Mouse (Mus musculus) testis, postnatal 10 days (tissue): ENCODE measurements around the gene Rrm1.
"Not testable (repeated sequence)": the region's sequence is repeated elsewhere in the genome, so short reads cannot be mapped to it uniquely, and the experiment has no call there.

Source experiments
- DNase-seq: peaks from one replicate; pipeline ENCODE4 v3.0.0; 2021; ENCODE audit warnings: low spot score

Gene Rrm1

GRCm38 (mm10) chr7:102441657-102442391 is at the start of gene Rrm1:
TSS of gene Rrm1 (plus strand) at chr7:102441695.
- DNase-seq, result peak; percentile 94

GRCm38 (mm10) chr7:102393898-102394297 is 47.6 kb upstream of the Rrm1 start:
- DNase-seq, result no peak

- DNase-seq, result peak; percentile 56
These were observed 45.6 kb upstream of the Rrm1 start for GRCm38 (mm10) chr7:102395894-102396293.

GRCm38 (mm10) chr7:102396331-102396730 is 45.2 kb upstream of the Rrm1 start:
- DNase-seq, result no peak

- no peak for DNase-seq
These were observed 42.2 kb upstream of the Rrm1 start for GRCm38 (mm10) chr7:102399180-102399731.

GRCm38 (mm10) chr7:102404118-102404517 is 37.4 kb upstream of the Rrm1 start:
- DNase-seq, result no peak

- DNase-seq, result no peak
These were observed 34.1 kb upstream of the Rrm1 start for GRCm38 (mm10) chr7:102407440-102407839.

- not testable (repeated sequence) for DNase-seq
These were observed 26.2 kb upstream of the Rrm1 start for GRCm38 (mm10) chr7:102415272-102415671.

- DNase-seq, result no peak
These were observed 25.7 kb upstream of the Rrm1 start for GRCm38 (mm10) chr7:102415841-102416240.

- DNase-seq, result peak; percentile 47
These were observed 24.1 kb upstream of the Rrm1 start for GRCm38 (mm10) chr7:102417398-102417797.

- no peak for DNase-seq
These were observed 19.5 kb upstream of the Rrm1 start for GRCm38 (mm10) chr7:102422036-102422435.

- DNase-seq, result no peak
These were observed 15.4 kb upstream of the Rrm1 start for GRCm38 (mm10) chr7:102425933-102426685.

GRCm38 (mm10) chr7:102434344-102434743 is 7.2 kb upstream of the Rrm1 start:
- DNase-seq, result no peak

- DNase-seq, result no peak
These were observed 456 bp upstream of the Rrm1 start for GRCm38 (mm10) chr7:102440822-102441656.

GRCm38 (mm10) chr7:102442432-102442831 is 937 bp downstream of the Rrm1 start:
- no peak for DNase-seq

GRCm38 (mm10) chr7:102444301-102444700 is 2.8 kb downstream of the Rrm1 start:
- no peak for DNase-seq

- no peak for DNase-seq
These were observed 4.9 kb downstream of the Rrm1 start for GRCm38 (mm10) chr7:102446438-102446837.

- DNase-seq, result no peak
These were observed 17.3 kb downstream of the Rrm1 start for GRCm38 (mm10) chr7:102458618-102459380.

GRCm38 (mm10) chr7:102467566-102467965 is 26.1 kb downstream of the Rrm1 start:
- DNase-seq, result no peak

GRCm38 (mm10) chr7:102472675-102473074 is 31.2 kb downstream of the Rrm1 start:
- DNase-seq, result no peak

GRCm38 (mm10) chr7:102476601-102477000 is 35.1 kb downstream of the Rrm1 start:
- no peak for DNase-seq
